Mouse (Mus musculus) urinary bladder, adult 18-20 months (tissue): Measurements from ENCODE around the gene Lmln.
"Not testable (repeated sequence)": the region's sequence is repeated elsewhere in the genome, so short reads cannot be mapped to it uniquely, and the experiment has no call there.

Source experiments
- DNase-seq, 2 experiments: peaks; one replicate each; pipeline ENCODE4 v3.0.0; 2022; ENCODE audit warnings: low spot score in 2 of 2, mixed read lengths in 2 of 2

Lmln gene

DNA sequence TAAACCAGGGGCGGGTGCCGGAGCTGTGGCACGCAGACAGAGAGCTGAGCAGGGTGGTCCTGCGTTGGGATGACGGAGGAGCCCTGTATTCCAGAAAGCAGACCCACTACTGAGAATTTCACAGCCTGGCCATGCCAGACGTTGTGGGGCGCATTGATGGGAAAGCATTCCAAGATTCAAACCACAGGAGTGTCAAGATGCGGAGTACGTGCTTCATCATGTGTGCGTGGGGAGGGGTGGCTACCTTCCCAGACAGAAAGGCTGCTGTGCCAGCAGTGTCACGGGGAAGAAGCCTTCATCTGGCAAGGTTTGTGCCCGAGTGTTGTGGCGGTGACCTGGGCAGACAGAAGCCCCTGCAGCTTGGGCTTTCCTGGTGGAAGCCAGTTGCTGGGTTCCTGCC lies 70.9 kb downstream of the Lmln start:
- DNase-seq = no peak

DNA sequence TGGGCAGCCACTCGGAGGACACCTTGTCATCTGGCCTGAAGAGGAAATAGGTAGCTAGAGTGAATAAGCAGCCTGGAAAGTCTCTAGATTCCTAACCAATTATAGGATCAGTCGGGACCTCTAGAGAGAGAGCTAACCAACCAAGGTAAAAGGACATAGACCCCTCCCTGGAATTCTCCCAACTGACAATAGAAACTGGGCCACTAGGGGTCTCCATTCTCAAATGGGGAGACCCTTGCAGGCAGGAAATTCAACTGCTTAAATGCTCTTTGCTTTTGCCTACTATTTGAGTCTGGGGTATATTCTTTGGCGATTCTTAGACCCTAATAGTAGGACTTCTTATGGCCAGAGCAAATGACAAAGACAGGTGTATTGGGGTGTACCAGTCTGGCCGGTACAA lies 72.8 kb downstream of the Lmln start:
- no peak for DNase-seq

DNA sequence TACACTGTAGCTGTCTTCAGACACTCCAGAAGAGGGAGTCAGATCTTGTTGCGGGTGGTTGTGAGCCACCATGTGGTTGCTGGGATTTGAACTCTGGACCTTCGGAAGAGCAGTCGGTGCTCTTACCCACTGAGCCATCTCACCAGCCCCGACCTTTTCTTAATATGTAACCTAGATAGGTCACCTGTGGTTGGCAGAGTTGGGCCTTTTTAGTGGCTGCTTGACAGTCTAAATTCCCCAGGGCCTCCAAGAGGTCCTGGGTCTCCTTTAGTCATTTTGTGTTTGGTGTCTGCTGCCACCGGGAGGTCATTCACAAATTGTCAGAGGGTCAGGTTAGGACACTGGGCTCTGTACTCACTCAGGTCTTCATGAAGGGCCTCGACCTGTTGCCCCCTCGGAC lies 76.7 kb downstream of the Lmln start:
- not testable (repeated sequence) for DNase-seq

- no peak for DNase-seq
These were observed 79.5 kb downstream of the Lmln start for GRCm38 (mm10) chr16:33141758-33142280.

- no peak for DNase-seq
These were observed 81.1 kb downstream of the Lmln start for GRCm38 (mm10) chr16:33143452-33143851.

DNA sequence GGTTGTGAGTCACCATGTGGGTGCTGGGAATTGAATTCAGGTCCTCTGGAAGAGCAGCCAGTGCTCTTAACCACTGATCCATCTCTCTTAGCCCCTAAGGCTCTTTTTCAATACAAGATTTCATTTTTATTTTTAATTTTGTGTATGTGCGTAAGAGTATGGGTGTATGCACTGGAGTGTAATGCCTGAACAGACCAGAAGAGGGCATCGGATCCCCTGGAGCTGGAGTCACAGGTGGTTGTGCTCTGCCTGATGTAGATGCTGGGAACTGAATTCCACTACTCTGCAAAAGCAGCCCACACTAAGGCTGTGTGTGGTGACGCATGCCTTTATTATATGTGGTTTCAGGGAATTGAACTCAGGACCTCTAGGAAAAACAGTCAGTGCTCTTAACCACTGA lies 83.9 kb downstream of the Lmln start:
- DNase-seq = no peak

DNA sequence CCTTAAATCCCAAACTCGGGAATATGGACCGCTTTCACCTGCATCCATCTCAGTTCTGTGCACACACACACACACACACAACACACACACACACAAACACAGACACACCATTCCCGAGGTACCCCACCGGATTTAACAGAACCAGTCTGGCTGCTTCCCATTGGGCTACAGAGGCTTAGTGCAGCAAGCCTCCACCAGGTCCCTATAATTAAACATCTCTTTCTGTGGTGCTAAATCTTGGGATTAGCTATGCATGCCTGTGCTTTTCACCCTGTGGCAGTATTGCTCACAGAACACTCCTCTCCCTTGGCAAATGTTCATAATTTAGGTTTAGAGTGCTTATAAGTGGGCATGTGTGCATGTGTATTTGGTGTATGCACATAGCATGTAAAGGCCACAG lies 85.8 kb downstream of the Lmln start:
- DNase-seq = no peak

DNA sequence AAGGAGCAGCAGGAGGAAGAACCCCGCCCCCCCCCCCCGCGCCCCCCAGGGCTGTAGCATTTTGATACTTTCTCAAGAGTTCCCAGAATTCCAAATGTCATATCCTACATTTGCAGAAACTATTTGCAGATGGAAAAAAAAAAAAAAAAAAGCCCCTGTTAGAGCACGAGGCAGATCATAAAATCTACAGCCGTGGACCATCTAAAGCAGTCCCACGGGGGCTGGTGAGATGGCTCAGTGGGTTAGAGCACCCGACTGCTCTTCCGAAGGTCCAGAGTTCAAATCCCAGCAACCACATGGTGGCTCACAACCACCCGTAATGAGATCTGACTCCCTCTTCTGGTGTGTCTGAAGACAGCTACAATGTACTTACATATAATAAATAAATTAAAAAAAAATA lies 88.6 kb downstream of the Lmln start:
- DNase-seq = not testable (repeated sequence)

GRCm38 (mm10) chr16:33151558-33151957 lies 89.2 kb downstream of the Lmln start:
- no peak for DNase-seq

DNA sequence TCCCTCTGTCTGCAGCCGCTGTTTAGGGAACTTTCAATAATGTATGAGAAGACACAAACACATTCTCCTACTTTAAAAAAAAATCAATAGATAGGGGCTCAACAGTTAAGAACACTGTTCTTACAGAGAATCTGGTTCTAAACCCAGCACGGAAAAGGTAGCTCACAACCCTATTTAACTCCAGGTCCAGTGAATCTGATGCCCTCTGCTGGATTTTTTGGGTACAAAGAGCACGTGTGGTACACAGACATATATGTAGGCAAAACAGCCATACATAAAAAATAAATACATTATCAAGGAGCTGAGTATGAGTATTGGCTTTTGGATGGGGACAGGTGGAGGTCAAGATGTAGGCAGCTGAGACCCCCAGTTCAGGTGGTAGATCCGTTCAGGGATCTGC lies 92.7 kb downstream of the Lmln start:
- DNase-seq = no peak

GRCm38 (mm10) chr16:33158006-33158405 lies 95.7 kb downstream of the Lmln start:
- no peak for DNase-seq

DNA sequence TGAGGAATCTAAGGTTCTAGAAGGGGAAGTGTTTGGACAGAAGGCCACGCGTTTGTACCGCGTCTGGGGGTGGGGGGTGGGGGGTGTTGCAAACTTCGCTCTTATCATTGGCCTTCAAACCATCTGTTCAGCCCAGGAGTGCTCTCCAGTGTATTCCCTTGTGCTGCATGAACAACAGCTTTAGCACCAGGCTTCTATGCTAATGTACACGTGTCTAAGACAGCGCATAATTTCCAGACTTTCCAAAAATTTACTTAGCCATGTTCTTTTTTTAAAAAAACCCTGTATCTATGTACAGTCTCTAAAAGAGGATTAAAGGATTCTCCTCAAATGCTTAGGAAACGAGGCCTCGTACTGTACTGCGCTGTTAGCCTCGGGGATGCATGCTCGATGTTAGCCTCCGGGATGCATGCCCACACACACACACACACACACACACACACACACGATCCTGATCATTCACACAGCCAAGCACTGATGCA lies 96.3 kb downstream of the Lmln start:
- DNase-seq = no peak

- no peak for DNase-seq
These were observed 97.0 kb downstream of the Lmln start for GRCm38 (mm10) chr16:33159363-33159762.

DNA sequence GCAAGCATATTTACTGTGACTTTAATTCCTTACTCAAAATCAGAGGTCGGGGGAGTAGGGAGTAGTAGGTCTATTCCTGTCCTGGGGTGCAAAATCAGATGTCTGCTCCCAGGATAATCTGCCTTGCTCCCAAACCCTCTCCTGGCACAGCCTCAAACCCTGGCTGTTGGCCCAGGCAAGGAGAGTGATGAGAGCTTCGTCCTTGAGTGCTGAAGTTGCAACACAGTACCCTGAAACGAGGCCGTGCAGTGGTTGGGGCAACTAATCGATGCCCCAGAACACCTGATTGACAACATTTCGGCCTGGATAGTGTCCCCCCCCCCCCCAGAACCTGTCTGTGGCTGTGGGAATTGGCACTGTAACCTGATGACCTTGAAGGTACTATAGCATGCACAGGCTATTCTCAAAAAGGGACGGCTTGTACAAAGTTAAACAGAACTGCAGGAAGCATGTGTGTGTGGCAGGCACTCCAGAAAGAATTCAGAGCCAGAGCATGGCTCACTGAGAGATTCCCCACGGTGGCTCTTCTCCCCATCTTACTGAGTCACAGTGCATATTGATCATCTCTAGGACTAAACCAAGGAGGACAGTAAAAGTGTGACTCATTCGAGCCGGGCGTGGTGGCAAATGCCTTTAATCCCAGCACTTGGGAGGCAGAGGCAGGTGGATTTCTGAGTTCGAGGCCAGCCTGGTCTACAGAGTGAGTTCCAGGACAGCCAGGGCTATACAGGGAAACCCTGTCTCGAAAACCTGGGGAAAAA lies 101.2 kb downstream of the Lmln start:
- DNase-seq = no peak

GRCm38 (mm10) chr16:33166284-33166683 lies 104.0 kb downstream of the Lmln start:
- DNase-seq = not testable (repeated sequence)

- no peak for DNase-seq
These were observed 105.2 kb downstream of the Lmln start for GRCm38 (mm10) chr16:33167537-33167936.

DNA sequence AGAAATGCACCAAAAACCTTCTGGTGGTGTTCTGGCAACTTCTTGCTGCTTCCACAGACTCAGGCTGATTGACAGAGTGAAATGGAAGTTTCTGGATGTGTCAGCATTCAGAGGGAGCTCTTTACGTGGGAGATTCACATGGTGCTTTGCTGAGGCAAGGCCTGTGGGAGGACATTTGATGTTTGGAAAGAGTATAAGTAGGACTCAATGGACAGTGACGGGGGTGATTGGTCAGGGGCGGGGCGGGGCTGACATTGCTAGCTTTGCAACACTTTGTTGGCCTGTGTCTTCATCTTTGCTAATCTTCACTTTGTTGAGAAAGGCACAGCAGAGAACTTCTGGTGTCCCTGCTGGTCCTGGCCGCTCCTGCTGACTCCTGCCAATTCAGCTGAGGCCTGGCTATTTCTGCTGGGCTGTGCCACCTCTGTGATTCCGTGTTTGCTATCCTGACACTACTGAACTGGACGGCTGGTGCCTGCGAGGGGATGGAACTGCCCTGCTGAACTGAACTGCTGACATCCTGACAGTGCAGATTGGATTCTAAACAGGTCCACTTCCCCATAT lies 107.2 kb downstream of the Lmln start:
- no peak for DNase-seq

GRCm38 (mm10) chr16:33170716-33171587 lies 108.6 kb downstream of the Lmln start:
- DNase-seq = no peak

- DNase-seq = no peak
These were observed 109.5 kb downstream of the Lmln start for GRCm38 (mm10) chr16:33171800-33172199.

DNA sequence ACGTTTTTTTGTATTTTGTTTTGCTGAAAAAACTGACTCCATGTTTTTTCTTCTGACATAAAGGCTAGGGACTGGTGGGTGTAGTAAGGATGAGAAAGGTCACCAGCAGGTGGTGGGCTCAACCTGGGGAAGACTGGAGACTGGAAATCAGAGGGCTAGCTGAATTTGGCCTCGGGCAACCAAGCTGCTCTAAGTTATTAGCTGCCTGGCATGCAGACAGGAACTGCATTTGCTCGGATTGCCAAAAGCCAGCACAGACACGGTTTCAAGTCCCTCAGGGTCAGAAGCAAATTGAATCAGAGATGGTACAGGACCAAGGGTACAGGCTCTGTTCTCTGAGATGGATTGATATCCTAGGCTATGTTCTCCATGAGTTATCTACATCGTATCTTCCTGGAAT lies 110.8 kb downstream of the Lmln start:
- no peak for DNase-seq

DNA sequence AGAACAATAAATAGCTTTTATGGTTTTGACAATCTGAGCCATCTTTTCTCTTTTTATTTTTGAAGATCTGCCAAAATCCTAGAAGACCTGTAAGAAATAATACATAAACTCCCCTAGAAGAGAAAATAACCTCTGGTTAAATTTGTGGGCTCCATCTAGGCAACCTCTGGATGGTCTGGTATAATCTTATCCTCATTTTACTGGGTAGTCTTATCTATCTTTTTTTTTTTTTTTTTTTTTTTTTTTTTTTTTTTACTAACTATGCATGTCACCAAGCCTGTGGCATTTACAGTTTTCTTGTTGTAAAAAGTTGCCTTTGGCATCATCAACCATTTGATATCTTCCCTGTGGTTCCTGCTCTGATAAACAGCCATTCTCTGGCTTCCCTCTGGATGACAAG lies 112.4 kb downstream of the Lmln start:
- DNase-seq = no peak

DNA sequence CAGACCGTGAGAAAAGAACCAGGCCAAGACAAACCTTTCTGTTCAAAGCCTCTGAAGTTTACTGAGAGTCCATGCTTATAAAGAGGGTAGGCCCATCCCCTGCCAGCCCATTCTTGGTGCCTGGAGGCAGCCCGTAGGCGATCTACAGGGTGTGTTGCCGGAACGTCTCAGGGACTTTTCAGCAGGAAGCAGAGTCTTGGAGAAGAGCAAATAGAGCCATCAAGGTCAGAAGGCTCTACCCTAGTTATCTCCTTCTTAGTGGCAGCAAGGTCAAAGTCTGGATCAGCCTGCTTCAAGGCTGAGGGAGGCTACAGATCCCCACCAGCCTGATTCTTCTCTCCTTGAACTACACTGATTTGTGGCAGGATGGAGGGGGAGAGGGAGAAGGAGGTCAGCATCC lies 114.5 kb downstream of the Lmln start:
- not testable (repeated sequence) for DNase-seq
